Mouse (Mus musculus) G1E-ER4 (cell line): ENCODE measurements around the gene Gm10964. TPM values are rescaled to one million over a fixed set of nuclear protein-coding genes. Genes with fewer than 3 reads are reported as not detected.

Source experiments
- GATA1 ChIP-seq: IDR thresholded peaks from one replicate; pipeline ENCODE4 v1.8.0; 2012; ENCODE audit warnings: low read length, inconsistent platforms
- polyA plus RNA-seq: library from polyadenylated mRNA; stranded (reverse); fragments of >175 nt; gene quantifications from 2 replicates; pipeline ENCODE4 v1.2.3, GENCODE M21; 2012

Gene Gm10964
- polyA plus RNA-seq, 1 experiment = not detected

GRCm38 (mm10) chr3:103727813-103728326 lies 11.3 kb upstream of the Gm10964 start:
- no peak for TF ChIP-seq GATA1

GRCm38 (mm10) chr3:103729850-103730249 lies 9.3 kb upstream of the Gm10964 start:
- no peak for TF ChIP-seq GATA1

- no peak for TF ChIP-seq GATA1
These were observed 7.0 kb upstream of the Gm10964 start for GRCm38 (mm10) chr3:103732116-103732515.

- TF ChIP-seq GATA1 = no peak
These were observed 6.0 kb upstream of the Gm10964 start for GRCm38 (mm10) chr3:103733176-103733575.

GRCm38 (mm10) chr3:103733799-103734695 lies 5.1 kb upstream of the Gm10964 start:
- TF ChIP-seq GATA1 = no peak

- TF ChIP-seq GATA1 = no peak
These were observed 4.3 kb upstream of the Gm10964 start for GRCm38 (mm10) chr3:103734696-103735519.

- TF ChIP-seq GATA1 = no peak
These were observed 3.2 kb upstream of the Gm10964 start for GRCm38 (mm10) chr3:103735776-103736600.

- TF ChIP-seq GATA1 = no peak
These were observed 2.0 kb upstream of the Gm10964 start for GRCm38 (mm10) chr3:103737061-103737754.

GRCm38 (mm10) chr3:103737778-103738571 lies 1.2 kb upstream of the Gm10964 start, which contains the start of gene Olfml3:
Olfml3 (minus strand) TSS chr3:103738001.
- no peak for TF ChIP-seq GATA1

GRCm38 (mm10) chr3:103740342-103740741 lies 1.2 kb downstream of the Gm10964 start:
- TF ChIP-seq GATA1 = no peak

GRCm38 (mm10) chr3:103743208-103743607 lies 4.0 kb downstream of the Gm10964 start:
- TF ChIP-seq GATA1 = no peak

GRCm38 (mm10) chr3:103745001-103745770 lies 6.0 kb downstream of the Gm10964 start:
- no peak for TF ChIP-seq GATA1

GRCm38 (mm10) chr3:103746711-103747110 lies 7.5 kb downstream of the Gm10964 start:
- TF ChIP-seq GATA1 = no peak
